Mouse (Mus musculus): ENCODE results near the gene Actrt2.

DNA sequence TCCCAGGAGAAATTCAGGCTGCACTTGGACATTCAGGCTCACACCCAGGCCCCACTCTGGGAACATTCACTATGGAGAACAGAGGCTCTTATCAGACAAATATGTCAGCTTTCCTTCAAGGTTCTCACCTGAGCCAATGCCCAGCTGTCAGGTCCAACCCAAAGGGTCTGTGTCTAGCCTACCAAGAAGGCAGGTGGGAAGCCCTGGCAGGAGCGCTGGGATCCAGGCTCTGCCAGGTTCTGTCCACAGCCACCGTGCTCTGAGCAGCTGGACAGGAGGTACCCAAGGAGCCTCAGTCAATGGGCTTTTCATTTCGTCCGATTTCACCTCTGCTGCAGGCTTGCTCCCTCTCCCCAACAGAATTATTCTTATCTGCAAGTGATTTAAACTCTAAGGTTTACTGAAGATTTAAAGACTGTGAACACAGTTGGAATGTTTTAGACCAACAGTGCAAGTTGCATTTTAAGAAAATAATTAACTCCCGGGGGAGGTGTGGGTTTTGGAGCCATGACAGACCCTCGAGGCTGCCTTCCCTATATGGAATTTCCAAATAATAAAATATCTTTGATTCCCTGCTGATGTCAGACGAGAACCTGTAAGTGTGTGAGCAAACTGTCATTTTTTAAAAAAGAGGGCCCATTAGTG is 35.9 kb upstream of the Actrt2 start:
- TF ChIP-seq CTCF (IDR thresholded peaks at IDR 0.05; ENCODE audit: borderline replicate concordance, extremely low read depth, insufficient read depth, insufficient read length) (no peak), POLR2A (IDR thresholded peaks at IDR 0.05; ENCODE audit: borderline replicate concordance, extremely low read depth, insufficient read depth, insufficient read length, poor library complexity, severe bottlenecking) (no peak)

Data from brain, embryonic 14.5 days (tissue).